Mouse (Mus musculus) granulocyte monocyte progenitor cell, adult 5-6 weeks (primary cell): Measurements from ENCODE around the gene Cd3g. TPM values are rescaled to one million over a fixed set of nuclear protein-coding genes. Genes with fewer than 3 reads are reported as not detected.

ENCODE experiments used
- ATAC-seq: replicated peaks from 2 replicates; pipeline ENCODE4 v1.8.0; 2016; ENCODE audit warnings: mild to moderate bottlenecking, moderate TSS enrichment, inconsistent platforms; ENCODE audit not compliant: poor library complexity, severe bottlenecking
- total RNA-seq, 2 experiments: library from RNA; stranded (forward) in 1 of 2; stranded (reverse) in 1 of 2; fragments of 200-712, 200-1000 nt in 1 of 2; fragments of >200 nt in 1 of 2; fragmentation: Nextera tagmentation in 1 of 2; gene quantifications; 2 replicates each; pipeline ENCODE4 v1.2.3; 2014 to 2017

The Cd3g gene
- not detected in 2 replicates for total RNA-seq (2014; fragmentation: Nextera tagmentation)
- total RNA-seq (2017): not detected in 2 replicates

DNA sequence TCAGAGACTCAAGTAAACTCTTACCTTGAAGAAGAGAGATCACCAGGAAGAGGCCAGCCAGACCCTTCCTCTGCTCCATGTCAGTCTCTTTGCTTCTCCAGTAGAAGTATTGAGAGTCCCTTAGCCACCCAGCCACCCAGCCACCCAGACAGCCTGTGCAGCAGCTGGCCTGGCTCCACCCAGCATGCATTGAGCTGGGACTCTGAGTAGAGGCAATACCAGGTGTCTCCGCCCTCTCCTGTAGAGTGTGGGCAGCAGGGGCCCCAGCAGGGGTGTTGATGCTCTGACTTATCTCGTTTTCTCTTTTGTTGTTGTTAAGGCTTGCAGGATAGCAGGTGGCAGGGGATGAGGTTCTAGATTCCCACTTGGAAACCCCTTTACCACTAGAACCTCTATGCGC is at the start of gene Cd3g:
Cd3g (minus strand) TSS at position 190 of the 400 bp plus-strand sequence.
- no peak for ATAC-seq

DNA sequence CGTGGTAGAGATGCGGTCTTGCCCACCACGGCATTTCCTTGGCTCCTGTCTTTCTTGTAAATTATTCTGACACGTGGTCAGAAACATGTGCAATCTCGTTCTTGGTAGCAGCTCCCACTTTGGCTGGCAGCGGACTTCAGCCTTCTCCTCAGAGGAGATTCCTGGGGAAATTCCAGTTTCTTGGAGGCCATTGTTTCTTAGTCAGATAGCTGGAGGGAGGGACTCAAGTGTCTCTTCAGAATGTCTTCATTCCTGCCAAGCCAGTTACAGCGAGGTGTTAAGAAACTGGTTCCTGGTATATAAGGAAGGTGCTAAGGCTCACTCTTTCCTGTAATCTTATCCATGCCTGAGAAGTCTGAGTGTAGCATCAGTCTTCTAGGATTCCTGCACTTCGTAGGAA is 47.1 kb upstream of the Cd3g start:
- no peak for ATAC-seq

DNA sequence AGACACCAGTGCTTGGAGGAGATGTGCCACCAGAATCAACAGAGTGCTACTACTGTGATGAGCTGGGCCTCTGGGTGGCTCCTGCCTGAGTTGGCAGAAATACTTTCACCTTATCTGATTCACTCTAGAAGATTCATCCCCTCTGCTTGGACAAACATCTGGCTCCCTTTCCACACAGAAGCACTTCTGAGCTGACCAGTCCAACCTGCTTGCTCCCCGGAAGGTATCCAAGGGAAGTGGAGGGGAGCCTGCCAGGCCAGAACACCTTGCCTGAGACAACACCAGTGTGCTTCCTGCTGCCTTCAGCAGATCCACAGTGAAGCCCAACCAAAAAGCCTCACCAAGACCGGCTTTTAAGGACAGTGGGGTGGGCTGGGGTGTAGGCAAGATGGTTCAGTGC is 44.0 kb upstream of the Cd3g start:
- ATAC-seq: no peak

DNA sequence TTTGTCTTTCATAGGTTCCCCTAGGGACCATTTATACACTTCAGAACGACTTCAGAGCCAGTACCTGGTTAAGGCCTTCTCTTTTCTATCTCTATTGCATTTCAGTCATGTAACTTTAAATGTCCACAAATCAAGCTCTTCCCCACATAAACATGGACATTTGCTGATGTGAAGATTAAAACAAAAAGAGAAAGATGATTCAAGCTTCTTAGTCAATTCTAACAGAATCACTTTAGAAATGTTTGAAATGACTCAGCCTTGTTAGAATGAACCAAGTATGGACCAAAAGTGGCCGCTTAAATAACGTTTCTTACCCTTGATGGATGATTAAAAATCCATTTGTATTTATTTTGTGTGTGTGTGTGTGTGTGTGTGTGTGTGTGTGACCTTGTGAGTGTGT is 43.4 kb upstream of the Cd3g start:
- ATAC-seq: no peak

DNA sequence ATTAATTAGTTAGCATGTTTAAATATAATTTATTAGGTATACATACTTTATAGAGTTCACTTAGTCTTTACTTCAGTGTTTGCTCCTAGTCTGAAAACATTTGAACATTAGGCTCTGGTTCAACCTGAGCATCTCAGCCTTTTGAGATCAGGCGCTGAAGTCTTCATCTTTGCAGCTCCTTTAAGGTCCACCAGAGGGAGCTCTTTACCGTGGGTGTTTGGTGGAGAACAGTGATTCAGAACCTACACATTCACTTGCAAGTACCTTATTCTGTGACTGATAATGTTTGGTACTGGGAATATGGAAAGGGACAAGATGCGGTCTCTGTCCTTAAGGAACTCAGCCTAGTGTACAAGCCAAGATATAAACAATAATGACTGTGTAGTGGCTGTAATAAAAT is 42.6 kb upstream of the Cd3g start:
- ATAC-seq: peak; percentile 59

DNA sequence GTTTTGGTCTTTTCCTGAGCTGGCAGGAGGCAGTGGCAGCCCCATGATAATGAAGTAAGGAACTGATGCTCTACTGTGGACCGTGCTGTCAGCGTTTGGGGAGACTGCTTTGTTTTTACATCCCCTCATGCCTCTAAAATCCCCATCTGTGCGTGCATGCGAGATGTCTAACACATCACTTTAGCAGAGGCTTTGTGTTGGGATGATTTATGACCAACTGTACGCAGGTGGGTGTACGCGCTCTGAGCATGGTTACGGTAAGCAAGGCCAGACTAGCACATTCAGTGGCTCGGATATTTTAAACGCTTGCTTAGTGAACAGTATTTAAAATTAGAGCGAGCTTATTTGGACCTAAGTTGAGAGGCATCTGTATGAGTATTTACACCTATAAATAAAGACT is 37.8 kb upstream of the Cd3g start:
- ATAC-seq: no peak

DNA sequence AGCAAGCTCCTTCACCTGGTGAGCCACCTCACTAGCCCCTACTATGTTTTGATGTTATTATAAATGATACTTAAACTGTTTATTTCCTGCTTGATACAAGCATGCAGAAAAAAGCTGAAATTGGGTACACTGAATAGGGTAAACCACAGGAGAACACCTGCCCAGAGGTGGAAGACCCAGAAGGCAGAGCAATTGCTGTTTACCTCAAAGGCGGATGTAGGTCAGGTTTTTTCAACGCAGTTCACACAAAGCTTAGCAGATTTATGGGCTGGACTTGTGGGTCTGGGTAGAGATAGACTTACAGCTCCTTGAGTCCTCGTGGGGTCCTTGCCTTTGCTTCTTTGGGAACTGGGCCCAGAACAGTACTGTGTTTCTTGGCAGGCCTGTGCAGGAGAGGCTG is 35.6 kb upstream of the Cd3g start:
- no peak for ATAC-seq

DNA sequence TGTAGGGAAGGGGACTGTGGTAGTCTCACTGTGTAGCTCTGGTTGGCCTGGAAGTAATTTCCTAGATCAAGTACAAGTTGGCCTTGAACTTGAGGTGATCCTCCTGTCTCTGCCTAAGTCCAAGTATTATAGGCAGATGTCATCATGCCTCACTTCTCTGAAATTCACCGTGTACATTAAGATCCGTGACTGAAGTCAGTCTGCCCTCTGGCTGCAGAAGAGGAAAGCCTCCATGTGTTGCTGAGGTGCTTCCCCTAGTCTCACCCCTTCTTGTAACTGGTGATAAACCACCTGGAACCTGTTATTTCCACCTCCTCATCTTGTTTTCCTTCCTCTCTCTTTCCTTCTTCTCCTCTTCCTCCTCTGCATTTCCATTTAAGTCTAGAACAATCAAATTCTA is 34.6 kb upstream of the Cd3g start:
- no peak for ATAC-seq

DNA sequence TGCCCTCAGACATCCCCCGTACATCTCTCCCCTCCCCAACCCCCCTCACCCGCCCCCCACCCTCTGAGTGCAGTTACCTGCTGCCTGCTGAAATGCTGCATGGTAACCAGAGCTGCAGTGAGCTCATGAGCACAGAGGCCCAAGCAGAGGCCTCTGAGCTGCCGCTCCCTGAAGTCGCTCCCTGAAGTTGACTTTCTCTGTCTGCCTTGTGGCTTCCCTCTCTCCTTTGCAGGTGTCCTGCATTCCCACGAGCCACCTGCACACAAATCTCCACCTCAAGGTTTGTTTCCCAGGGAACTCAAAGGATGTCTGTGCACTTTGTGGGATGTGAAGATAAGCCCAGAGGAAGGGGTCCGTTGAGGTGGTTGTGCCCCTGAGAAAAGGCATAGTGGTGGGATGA is 31.1 kb upstream of the Cd3g start:
- no peak for ATAC-seq

DNA sequence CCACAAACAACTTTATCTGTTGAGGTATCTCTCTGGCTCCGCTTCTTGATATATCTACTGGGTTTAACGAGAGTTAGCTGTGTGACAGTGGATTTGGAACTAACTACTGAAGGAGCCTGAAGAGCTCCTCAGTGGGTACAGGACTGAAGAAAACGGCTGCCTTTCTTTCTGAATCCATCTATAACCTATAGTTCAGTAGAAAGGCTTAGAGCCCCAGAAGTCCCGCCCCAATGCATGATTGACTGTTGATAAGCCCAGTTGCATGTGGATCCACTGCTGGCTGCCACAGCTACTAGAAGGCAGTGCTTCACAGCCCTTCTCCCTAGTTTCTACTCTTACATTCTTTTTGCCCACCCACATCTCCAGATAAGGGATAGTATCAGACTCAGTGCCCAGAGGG is 30.2 kb upstream of the Cd3g start:
- no peak for ATAC-seq

DNA sequence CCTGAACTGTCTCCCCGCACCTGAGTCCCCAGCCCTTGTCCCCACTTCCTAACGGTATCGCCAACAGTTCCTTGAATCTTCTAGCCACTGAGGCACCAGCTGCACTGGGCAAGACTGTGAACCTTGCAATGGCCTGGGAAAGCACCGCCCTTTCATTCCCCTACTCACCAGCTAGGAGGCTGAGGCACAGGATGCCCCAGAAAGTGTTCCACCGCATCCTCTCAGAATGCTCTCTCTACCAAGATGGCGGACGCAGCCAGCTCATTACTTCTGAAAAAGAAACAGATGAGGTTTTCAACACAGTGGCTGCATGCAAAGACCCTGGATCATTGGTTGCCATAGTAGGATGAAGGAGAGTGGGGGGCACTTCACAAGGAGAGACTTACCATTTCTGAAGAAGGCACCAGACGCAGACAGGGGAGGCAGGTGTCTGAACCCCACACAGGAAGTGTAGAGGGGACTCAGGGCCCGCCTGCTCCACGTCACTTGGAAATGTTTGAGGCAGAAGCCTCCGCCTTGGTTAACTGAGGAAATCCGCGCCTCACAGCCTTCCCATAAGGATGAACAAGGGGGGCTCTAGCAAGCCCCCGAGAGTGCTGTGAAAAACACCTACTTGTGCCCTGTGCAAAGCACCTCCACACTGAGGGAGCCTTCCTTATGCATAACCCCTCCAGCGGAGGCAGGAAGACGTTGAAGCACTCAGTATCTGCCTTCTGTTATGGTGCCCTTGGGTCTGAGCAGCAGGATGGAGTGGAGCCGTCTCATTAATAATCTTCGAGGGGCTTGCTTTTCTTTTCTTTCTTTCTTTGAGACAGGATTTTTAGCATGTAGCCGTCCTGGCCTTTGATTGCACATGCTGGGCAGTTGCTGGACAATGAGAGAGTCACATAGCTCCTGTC is 29.2 kb upstream of the Cd3g start, which contains the start of gene Cd3e:
Cd3e (minus strand) TSS at position 448 of the 899 bp plus-strand sequence.
- no peak for ATAC-seq

DNA sequence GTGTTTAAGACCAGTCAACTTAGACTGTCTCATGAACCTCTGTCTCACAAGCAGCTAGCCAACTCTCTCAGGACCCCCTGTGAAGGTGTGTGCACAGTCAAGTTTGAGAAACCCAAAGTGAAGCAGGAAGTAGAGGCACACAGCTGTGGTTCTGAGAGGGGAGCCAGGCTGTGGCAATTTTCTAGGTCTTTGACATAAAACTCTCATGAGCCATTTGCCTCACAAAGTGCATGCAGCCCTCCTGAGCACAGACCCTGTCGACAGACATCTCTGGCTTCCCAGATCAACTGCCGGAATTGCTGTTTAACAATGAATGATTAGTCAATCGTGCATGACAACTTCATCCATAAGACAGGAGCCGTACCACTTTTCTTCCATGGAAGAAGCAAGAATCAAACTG is 28.1 kb upstream of the Cd3g start:
- no peak for ATAC-seq

DNA sequence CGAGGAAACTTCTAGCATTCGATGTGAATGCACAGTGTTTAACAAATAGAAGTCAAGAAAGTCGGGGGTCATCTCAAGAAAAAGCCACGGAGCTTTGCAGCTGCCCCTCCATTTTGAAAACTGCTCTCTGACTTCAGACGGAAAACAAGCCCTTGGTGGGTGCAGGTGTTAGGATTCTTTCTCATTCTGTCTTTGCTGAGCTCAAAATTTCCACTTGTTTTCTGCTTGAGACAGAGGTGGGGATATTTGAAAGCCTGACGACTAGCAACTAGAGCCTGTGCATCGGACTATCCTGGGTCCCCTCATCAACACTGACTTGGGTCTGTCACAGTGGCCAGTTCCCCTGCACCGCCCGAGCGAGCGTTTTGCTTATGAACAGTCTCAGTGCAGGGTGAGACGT is 27.2 kb upstream of the Cd3g start:
- no peak for ATAC-seq

DNA sequence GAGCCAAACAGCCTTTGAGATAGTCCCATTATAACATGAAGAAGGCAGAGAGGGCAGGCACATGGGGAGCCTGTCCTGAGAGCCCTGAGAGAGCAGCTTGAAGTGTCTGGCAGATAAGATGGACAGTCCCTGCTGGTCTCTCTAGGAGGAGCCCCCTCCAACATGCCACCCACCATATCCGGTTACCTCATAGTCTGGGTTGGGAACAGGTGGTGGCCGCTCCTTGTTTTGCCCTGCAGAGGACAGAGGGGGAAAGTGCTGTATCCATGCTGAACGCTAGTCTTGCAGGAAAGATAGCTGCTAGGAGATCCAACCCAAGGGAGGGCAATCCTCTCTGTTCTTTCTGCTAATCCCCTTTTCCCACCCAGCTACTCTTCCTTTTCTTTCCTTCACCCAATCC is 20.0 kb upstream of the Cd3g start:
- ATAC-seq: no peak

DNA sequence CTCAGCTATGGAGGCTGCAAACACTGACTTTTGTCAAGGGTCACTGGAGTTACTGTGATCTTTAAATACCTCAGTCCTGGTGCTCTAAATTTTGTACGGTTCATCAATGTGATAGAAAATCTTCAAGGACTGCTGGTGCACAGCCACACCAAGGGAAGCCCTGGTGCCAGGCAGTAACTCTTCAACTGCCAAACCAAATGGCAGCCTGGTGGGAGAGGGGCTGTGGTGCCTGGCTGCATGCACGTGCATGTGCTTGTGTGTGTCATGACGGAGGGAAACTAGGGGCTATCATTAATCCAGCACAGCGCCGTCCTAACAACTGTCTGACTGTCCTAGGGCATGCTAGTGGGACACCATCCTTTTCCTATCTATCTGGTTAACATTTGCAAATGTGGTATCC is 19.5 kb upstream of the Cd3g start:
- ATAC-seq: no peak

DNA sequence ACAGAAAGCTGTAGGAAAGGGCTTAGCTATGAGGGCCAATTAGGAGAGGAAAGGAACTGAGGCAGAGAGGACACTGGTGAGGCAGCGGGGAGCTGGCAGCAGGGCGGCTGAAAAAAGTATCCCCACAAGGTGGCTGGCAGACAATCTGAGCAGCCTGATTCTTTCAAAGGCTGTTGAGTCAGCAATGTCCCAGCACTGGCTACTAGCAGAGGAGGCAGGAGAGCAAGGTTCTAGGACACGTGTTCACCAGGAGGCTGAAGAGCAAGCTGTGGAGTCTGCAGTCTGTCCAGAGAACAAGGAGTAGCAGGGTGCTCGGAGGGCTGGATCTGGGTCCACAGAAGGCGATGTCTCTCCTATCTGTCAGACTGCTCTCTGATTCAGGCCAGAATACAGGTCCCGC is 18.9 kb upstream of the Cd3g start:
- ATAC-seq: no peak

DNA sequence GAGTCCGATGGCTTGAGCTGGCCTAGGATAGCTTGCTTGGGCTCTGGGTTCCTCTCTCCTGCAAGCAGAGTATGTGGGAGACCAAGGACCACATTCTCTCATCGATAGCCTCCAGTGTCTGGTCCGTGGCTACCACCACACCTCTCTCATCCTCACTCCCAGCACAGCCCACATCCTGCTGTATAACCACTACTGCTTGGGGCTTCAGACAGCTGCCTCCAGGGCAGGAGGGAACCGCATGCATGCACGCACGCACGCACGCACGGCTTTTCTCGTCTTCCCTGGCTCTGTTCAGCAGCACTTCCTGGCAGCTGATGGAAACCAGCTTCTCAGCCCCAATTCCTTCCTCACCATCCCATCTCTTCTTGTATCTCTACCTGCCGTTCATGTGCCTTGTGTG is 17.9 kb upstream of the Cd3g start:
- peak; percentile 17; the same call in 1 of the 2 replicates for ATAC-seq

DNA sequence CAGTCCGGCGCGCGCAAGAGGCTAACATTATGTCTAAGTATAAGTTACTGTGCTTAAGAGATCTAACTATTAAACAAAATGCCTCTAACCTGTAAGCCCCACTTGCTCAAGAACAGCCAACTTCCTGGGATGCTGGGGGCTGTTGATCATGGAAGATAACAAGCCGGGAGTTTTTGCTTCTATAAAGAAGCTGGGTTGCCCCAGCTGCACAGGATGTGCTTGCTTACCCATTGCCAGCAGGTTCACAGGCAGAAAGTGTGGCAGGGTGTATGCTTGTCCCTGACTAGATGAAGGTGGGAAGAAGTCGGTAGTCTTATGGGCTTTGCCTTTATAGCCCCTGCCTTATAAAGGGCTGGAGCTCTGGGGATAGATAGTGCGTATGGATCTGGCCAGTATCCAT is 16.4 kb upstream of the Cd3g start:
- no peak for ATAC-seq

DNA sequence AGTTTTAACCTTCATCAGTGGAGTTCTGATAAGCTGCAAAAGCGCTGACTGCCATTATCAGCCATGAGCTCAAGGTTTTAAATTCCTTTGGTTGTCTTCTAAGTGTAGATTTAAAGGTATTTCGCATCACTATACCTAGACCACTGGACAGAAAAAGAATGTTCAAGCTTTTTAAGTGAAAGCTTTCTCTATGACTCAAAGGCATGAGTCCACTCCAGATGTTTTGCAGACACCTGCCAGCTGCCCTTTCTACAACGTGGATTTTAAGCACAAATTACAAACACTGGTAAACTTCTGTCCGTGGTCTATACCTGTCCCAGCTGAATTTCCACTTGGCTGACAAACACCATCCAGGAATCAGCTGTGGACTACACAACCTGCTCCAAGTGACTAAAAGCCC is 14.7 kb upstream of the Cd3g start:
- no peak for ATAC-seq

DNA sequence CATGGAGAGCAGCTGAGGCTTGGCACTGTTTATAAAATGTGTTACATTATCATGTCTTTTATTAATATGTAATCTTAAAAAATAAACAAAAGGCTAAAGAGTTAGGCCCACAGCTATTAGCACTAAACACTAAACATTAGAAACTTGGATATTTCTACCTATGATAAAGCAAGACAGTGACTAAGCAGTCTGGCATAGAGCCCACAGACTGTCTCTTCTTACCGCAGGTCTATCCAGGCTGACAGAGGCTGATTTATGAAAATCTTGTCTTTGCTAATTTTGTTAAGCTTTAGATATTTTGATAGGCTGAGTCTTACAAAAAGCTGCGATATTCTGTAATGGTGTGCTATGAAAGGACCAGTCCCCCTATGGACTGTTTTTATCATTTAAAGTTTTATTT is 13.0 kb upstream of the Cd3g start:
- ATAC-seq: no peak

DNA sequence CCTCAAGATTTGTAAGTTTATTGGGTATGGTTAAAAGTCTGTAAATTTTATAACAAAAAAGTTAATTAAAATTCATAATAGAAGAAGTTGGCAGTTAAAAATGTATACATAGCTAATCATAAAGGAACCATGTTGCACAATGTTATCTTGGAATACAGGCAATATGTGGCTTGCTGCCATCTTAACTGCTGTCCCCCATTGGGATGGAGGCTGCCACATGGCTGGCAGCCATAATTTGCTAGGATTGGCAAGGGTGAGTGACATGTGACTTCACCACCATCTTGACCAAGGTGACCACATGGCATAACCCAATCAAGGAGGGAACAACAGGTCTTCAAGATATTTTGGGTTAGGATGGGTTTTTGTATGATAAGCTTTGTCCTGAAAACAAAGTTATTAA is 12.0 kb upstream of the Cd3g start:
- ATAC-seq: no peak

DNA sequence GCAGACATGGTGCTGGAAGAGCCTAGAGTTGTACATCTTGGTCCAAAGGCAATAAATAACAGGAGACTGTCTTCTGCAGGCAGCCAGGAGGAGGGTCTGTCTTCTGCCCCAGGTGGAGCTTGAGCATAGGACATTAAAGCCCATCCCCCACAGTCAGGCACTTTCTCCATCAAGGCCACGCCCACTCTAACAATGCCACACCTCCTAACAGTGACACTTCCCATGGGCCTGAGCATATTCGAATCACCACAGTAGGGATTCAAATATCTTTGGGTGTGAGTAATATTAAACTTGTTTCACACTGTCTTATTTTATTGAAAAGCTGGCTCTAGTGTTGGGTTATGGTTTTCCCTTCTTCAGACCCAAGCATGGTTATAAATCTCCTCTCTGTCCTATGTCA is 11.6 kb upstream of the Cd3g start:
- no peak for ATAC-seq
